Mouse (Mus musculus) cerebellum, adult 11-12 months (tissue): Measurements from ENCODE around the gene Nhlrc2.
"Not testable (repeated sequence)": the region's sequence is repeated elsewhere in the genome, so short reads cannot be mapped to it uniquely, and the experiment has no call there.

Experiments
- DNase-seq: peaks from one replicate; pipeline ENCODE4 v3.0.0; 2022

Nhlrc2 gene

DNA sequence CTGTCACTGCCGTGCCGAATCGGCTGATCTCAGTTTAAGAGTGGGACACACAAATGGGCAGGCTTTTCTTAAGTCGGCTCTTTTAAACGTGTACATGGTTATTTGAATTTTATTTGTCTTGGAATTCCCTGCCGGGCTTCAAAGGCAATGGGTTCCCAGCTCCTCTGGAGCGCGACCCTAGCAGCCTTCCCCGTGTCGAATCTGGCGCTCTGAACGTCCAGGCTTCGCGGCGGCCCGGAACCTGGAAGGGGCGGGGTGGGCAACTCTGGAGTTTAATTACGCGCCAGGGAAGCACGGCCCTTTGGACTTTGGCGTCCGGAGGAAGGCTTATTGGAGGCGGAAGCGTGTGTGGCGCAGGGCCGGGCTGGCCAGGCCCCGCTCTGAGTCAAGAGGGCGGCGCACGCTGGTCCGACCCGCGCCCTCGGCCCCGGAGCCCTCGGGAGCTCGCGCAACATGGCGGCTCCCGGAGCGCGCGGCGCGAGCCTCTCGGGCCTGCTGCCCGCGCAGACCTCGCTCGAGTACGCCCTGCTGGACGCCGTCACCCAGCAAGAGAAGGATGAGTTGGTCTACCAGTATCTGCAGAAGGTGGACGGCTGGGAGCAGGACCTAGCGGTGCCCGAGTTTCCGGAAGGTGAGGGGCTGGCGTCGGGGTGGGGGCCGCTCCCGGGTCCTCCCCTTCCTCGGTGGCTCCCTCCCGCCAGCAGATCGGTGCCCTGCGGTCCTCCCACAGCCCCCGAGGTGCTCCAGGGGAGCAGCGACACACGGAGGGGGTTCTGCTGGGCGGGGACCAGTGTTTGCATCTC lies at the start of gene Nhlrc2:
TSS of gene Nhlrc2 (plus strand) at position 32 of the 803 bp plus-strand sequence.
- DNase-seq: peak; percentile 71

DNA sequence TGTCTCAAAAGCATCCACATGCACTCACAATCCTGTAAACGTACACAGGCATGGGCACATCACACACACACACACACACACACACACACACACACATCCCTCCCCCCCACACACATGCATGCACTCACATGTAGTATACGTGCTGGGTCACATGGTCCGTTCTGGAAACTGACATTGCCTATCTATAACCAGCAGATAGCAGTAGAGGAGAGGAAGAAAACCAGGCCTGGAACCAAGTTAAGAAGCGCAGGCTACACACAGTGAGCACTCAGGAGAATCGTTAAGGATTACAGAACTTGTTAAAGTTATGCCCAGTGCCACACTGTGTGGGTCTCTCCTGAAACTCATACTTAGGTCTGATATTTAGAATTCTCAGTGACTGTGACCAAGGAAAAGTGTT lies 45.0 kb upstream of the Nhlrc2 start:
- DNase-seq: not testable (repeated sequence)

- not testable (repeated sequence) for DNase-seq
Observed at GRCm38 (mm10) chr19:56503525-56503924, 44.5 kb upstream of the Nhlrc2 start.

DNA sequence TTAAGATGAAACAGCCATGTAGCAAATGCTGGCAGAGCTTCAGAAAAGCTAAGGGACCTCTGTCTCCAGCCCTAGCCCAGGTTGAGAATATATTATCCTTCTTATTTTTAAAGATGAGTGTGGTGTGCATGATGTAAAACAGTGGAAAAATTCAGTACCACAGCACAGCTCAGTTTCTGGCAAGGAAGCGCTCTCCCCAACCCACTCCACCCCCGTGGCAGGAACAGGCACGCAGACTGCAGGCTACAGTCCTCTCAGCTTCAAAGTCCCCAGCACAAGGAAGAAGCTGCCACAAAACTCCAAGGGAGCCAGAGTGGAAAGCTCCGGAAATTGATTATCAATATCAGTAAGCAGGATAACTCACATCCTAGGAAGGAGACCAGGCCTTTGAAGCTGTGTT lies 36.9 kb upstream of the Nhlrc2 start:
- not testable (repeated sequence) for DNase-seq

- not testable (repeated sequence) for DNase-seq
Observed at GRCm38 (mm10) chr19:56513527-56513926, 34.5 kb upstream of the Nhlrc2 start.

DNA sequence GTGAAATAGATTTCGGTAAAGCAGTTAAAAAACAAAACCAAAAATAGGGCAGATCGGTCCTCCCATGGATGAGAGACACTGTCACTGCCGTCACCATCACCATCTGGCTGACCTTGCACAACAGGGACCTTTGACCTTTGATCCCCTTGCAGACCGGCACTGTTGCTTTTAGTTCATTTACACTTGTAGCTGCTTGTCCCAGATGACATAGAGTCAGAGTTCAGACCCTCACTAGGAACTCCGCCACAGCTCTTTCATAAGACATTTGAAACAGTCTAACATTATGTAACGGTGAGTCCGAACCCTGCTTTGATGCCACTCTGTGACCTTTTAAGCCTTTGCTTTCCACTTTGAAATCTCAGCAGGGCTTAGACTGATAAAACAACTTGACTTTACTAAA lies 28.7 kb upstream of the Nhlrc2 start:
- DNase-seq: not testable (repeated sequence)

DNA sequence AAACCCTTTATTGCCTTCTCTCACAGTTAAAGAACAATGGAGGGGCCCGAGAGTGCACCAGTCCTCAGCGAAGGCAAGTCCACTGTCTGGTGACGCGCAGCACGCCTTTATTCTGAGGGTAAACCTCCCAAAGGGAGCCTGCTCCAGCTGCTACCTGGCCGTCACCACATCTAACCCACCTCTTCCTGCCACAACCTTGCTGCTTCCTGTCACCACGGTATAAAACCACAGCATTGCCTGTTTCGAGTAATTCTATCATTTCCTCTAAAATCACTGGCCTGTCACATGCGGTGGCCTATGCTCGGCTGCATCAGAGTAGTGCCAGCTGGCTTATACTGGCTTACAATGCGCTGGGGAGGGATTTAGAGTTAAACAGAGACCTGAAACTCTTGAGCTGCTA lies 17.5 kb upstream of the Nhlrc2 start:
- DNase-seq: not testable (repeated sequence)

GRCm38 (mm10) chr19:56531251-56531650 lies 16.8 kb upstream of the Nhlrc2 start:
- no peak for DNase-seq

- DNase-seq: no peak
Observed at GRCm38 (mm10) chr19:56533291-56534071, 14.6 kb upstream of the Nhlrc2 start.

- DNase-seq: no peak
Observed at GRCm38 (mm10) chr19:56534337-56534736, 13.7 kb upstream of the Nhlrc2 start.

DNA sequence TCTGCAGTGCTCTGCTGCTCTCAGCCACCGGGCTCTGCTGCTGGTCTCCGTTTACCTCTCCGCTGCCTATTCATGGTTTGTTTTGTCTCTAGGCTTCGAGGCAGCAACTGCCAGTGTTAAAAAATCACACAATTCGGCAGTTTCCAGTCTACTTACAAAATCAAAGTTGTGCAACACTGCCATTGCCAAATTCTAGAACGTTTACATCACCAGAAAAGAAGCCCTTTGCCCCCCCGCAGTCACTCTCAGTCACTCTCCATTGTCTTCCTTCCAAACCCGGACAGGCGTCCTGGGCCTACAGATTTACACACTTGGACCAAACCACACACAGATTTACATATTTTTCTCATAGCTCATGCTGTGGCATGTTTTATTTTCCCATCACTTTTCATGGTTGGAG lies 13.0 kb upstream of the Nhlrc2 start:
- no peak for DNase-seq

DNA sequence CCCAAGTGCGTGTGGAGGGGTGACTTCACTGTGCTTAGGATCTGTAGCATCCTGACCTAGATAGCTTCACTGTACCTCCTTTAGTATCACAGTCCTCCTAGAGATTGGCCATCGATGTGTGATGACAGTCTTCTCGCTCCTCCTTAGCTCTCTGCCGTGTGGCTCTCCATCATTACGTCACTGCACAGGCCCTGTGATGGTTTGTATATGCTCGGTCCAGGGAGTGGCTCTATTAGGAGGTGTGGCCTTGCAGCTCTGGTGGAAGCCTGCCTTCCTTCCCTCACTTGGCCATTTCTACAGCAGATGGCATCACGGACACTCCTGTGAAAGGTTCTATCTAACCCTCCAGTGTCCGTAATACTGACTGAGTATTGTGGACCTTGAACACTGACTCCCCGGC lies 12.3 kb upstream of the Nhlrc2 start:
- no peak for DNase-seq

DNA sequence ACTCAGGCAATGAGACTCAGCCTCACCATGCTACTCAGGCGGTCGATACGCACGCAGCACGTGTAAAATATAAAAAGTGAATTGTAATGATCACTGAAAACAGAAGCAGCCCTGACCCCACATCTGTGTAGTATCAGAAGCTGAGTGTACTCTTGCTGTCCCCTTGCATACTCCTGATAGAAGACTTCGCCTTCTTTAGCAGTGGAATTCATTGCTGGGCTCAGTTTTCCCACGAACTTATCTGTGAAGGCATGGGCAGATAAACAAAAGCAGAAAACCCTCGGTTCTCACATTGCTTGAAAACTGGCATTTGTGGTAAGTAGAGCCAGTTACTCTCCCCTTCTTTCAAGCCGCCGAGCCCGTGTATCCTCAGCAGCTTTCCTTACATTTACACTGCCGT lies 4.7 kb upstream of the Nhlrc2 start:
- no peak for DNase-seq

GRCm38 (mm10) chr19:56544681-56545388 lies 3.2 kb upstream of the Nhlrc2 start:
- DNase-seq: no peak

DNA sequence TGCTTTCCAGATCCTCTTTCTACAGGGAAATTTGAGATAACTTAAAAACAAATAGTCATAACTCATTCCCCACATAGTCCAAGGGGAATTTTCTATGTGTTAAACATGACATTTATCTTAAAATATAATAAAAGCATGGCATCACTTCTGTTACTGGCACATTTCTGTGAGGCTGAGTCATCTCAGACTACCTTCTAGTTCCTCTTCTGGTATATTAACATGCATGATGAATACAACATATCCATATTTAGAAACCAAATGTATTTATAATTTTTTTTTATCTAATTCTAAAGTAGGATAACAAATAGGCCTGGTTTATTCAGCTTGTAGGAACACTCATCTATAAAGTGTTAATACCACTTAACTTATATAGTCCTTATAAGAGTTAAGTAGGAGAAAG lies 2.0 kb upstream of the Nhlrc2 start:
- DNase-seq: no peak

- DNase-seq: peak; percentile 70
Observed at GRCm38 (mm10) chr19:56547456-56548229, 418 bp upstream of the Nhlrc2 start, which contains the start of gene Dclre1a. Gene Dclre1a (minus strand): TSS chr19:56548222.

- no peak for DNase-seq
Observed at GRCm38 (mm10) chr19:56549033-56549680, 1.1 kb downstream of the Nhlrc2 start.

DNA sequence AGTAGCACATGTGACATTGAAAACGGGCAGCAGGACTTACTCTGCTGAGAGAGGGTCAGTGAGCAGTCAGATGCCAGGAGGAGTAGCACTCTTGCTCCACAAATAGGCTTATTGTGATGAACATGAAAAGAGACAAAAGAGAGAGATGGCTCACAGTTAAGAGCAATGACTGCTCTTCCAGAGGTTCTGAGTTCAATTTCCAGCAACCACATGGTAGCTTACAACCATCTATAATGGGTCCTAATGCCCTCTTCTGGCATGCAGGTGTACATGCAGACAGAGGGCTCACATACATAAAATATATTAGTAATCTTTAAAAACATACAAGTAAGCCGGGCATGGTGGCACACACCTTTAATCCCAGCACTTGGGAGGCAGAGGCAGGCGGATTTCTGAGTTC lies 5.1 kb downstream of the Nhlrc2 start:
- DNase-seq: no peak

GRCm38 (mm10) chr19:56555972-56556371 lies 7.9 kb downstream of the Nhlrc2 start:
- no peak for DNase-seq

GRCm38 (mm10) chr19:56562433-56563138 lies 14.5 kb downstream of the Nhlrc2 start:
- DNase-seq: no peak

DNA sequence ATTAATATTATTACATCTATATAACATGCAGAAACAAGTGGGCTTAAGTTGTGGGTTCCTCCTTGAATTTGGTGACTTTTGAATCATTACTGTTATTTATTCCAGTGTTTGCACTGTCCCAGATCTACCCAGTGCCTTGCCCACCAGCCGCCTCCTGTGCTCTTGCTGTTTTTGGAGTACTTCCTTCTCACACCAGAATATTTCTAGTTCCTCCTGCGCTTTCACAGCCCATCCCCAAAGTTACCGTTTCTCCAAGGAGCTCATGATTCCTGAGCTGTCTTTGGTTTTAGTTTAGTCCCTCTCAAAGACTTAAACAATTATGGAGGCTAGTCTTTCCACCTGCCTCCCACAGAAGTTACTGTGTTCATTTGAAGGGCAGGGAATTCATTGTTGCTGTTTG lies 15.4 kb downstream of the Nhlrc2 start:
- DNase-seq: no peak
